Mouse (Mus musculus) kidney, embryonic 16.5 days (tissue): ENCODE data around the gene Sema3g. TPM values are rescaled to one million over a fixed set of nuclear protein-coding genes. Genes with fewer than 3 reads are reported as not detected.

ENCODE experiments used
- ATAC-seq: fragments of 200-750 bp; cut with Nextera tagmentation; 2 replicates; pipeline ENCODE4 v1.8.0; 2017; ENCODE audit warnings: moderate TSS enrichment; ENCODE audit not compliant: low FRiP score, low TSS enrichment
- H3K27ac ChIP-seq: fragments of 300-500 bp; sonication (generic); 2 replicates; pipeline ENCODE4 v1.5.1; 2014; ENCODE audit warnings: low read length
- H3K27me3 ChIP-seq: fragments of 300-500 bp; sonication (generic); 2 replicates; pipeline ENCODE4 v1.6.1; 2014; ENCODE audit warnings: low read length, control low read depth, mixed read lengths; ENCODE audit not compliant: insufficient read depth
- H3K36me3 ChIP-seq: fragments of 300-500 bp; sonication (generic); 2 replicates; pipeline ENCODE4 v1.6.1; 2014; ENCODE audit warnings: low read length, control low read depth, mixed read lengths; ENCODE audit not compliant: insufficient read depth
- H3K4me1 ChIP-seq: fragments of 300-500 bp; sonication (generic); 2 replicates; pipeline ENCODE4 v1.6.1; 2014; ENCODE audit warnings: low read length, control low read depth, mixed read lengths; ENCODE audit not compliant: insufficient read depth
- H3K4me2 ChIP-seq: fragments of 300-500 bp; sonication (generic); replicated peaks from 2 replicates; pipeline ENCODE4 v1.6.1; 2014; ENCODE audit warnings: low read depth, low read length
- H3K4me3 ChIP-seq: fragments of 300-500 bp; sonication (generic); 2 replicates; pipeline ENCODE4 v1.5.1; 2014; ENCODE audit warnings: mild to moderate bottlenecking, low read length
- H3K9ac ChIP-seq: fragments of 300-500 bp; sonication (generic); replicated peaks from 2 replicates; pipeline ENCODE4 v1.6.1; 2014; ENCODE audit warnings: low read length
- H3K9me3 ChIP-seq: fragments of 300-500 bp; sonication (generic); 2 replicates; pipeline ENCODE4 v1.6.1; 2016; ENCODE audit warnings: low read length, control low read depth
- WGBS: fragments of 180-500 bp; shearing (Covaris S2); extraction: QIAGEN DNeasy Blood & Tissue Kit; methylation state at CpG from one replicate; pipeline ENCODE4 v1.1.7; 2014; 5-methylcytosine and 5-hydroxymethylcytosine counted together
- polyA plus RNA-seq: library from polyadenylated mRNA; unstranded; fragments of >200 nt; fragmentation: Nextera tagmentation; extraction: Ambion mirVana; gene quantifications from 2 replicates; pipeline ENCODE4 v1.2.1, GENCODE M21; 2015

The Sema3g gene
- polyA plus RNA-seq, 1 experiment from 2014 or later: 5.4 TPM

DNA sequence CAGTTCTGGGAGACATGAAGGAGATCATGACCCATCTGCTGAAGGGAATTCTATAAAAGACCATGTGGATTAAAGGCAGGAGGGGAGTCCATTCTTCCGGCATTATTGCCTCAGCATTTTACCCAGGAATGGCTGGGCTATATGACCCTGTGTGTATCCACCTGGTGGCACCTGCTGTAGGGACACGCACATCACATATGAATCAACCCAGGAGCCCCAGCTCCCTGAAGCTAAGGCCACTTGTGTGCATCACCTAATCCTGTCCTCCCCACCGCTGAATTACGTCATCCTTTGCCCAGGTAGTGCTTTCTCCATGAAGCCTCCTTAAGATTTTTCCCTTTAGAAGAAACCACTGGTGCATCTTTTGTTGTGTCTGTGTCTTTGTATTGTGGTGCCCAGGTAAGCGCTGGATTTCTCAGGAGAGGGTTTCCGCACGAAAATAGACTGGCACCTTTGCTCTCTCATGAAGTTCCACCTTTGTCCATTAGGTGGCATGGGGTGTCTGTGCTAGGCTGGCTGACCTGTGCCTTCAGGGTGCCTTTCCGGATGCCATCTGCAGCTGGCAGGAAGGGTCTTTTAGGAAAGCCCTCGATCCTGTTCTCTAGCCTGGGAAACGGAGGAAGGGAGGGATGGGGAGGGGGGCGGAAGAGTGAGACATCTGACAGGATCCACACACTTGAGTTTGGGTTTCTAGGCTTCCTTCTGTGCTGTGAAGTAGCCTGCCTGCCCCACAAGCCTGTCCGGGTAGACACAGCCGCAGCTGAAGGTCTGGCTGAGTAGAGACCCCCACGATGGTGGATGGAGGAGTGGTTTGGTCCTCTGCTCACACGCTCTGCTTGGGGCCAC lies 2.3 kb upstream of the Sema3g start:
- Histone ChIP-seq H3K9ac (peak overlapping the region; percentile 37; the same call in 1 of the 2 replicates), H3K9me3 (no peaks in the 10 kb centered on the region), H3K27me3 (no peaks in the 10 kb centered on the region), H3K4me1 (peaks cover 11% of the 10 kb centered on the region; the same call in 1 of the 2 replicates), H3K4me2 (no peak overlapping the region; the same call in 1 of the 2 replicates), H3K4me3 (no peak overlapping the region), H3K36me3 (no peaks in the 10 kb centered on the region), H3K27ac (no peak overlapping the region)
- ATAC-seq: peak; percentile 50; the same call in 1 of the 2 replicates
- 30% methylated on average over 15 of the region's 15 CpGs for WGBS

DNA sequence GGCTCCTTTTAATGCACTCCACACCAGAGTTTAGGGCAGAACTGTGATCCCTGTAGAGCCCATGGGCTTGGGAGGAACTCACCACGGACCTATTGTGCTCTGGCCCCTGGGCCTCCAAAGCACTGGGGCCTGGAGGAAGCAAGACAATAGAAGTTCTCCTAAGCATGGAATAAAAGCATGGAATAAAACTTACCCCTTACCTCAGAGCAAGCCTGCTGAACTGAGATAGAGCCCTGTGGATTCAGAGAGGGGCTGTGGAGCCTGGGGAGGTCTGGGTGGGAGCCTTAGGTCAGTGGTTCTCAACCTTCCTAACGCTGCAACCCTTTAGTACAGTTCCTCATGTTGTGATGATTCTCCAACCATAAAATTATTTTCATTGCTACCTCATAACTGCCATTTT lies 814 bp upstream of the Sema3g start, which contains the start of gene Nisch:
Gene Nisch (minus strand): TSS at position 101 of the 400 bp plus-strand sequence.
- ATAC-seq: no peak
- Histone ChIP-seq H3K4me2 (peak within 1 kb of the TSS; percentile 40), H3K27me3 (no peaks in the 10 kb centered on the region), H3K9me3 (no peaks in the 10 kb centered on the region), H3K27ac (0 out of 2 replicates have a peak within 1 kb of the TSS, but pooled peaks have one; percentile 38), H3K4me1 (peaks cover 11% of the 10 kb centered on the region; the same call in 1 of the 2 replicates), H3K4me3 (peak within 1 kb of the TSS; percentile 29), H3K9ac (peak within 1 kb of the TSS; percentile 56), H3K36me3 (no peaks in the 10 kb centered on the region)
- 67% methylated on average over 2 of the region's 2 CpGs for WGBS

DNA sequence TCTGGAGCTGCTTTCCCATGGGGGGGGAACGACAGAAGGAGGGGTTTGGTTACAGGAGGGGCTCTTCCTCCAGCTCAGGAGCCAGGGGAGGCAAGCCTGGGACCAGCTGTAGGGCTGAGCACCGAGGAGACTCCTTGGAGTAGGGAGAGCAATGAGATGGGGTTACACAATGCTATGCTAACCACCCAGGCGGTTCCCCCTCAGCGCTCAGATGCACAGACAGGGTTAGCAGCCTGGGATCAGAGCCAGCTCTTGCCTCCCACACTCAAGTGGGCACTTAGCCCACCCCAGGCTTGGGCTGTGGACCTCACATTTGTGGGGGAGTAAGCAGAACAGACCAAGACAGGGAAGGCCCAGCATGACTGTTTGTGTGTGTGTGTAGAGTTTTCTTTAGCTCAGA lies 9.3 kb downstream of the Sema3g start:
- Histone ChIP-seq H3K4me3 (no peak overlapping the region), H3K36me3 (no peaks in the 10 kb centered on the region), H3K4me1 (peaks cover 62% of the 10 kb centered on the region), H3K27me3 (no peaks in the 10 kb centered on the region), H3K4me2 (no peak overlapping the region), H3K9ac (no peak overlapping the region), H3K27ac (peak overlapping the region; percentile 80), H3K9me3 (no peaks in the 10 kb centered on the region)
- WGBS: 27% methylated on average over 4 of the region's 4 CpGs
- peak; percentile 95 for ATAC-seq

DNA sequence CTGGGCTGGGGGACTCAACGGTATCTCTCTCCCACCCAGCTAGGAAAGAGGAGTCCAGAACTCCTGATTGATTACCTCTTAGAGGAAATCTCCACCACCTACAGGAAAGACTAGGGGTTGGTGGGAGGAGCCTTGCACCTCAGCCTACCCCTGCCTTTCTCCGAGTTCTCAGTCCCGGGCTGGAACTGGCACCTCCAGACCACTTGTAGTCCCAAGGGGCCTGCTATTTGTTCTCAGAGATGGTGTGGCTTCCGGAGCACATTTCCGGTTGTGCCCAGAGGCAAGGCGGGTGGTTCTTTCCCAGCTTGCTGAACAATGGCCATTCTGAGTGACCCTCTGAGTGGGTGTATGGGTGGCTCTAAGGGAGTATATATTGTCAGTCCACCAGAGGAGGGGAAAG lies 10.6 kb downstream of the Sema3g start:
- Histone ChIP-seq H3K9ac (no peak overlapping the region), H3K27ac (peak overlapping the region; percentile 80), H3K36me3 (no peaks in the 10 kb centered on the region), H3K4me2 (no peak overlapping the region), H3K4me3 (no peak overlapping the region), H3K9me3 (no peaks in the 10 kb centered on the region), H3K27me3 (no peaks in the 10 kb centered on the region), H3K4me1 (peaks cover 64% of the 10 kb centered on the region)
- 55% methylated on average over 6 of the region's 6 CpGs for WGBS
- ATAC-seq: no peak

DNA sequence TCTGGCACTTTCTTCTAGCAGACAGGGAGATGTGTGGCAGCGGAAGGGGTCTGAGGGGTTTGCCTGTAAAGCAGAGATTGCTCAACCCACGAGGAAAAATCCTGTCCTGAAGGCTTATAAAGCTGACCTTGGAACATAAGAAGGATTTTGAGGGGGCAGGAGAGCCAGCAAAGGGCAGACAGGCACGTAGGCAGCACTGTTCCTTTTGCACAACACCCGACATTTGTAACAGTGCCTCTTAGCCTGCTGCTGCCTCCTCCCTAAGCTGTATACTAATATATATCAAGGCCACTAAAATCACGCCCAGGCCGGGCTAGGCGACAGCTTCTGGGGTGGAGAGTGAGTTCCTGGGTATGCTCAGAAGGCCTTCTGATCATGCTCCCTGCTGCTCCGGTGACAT lies 12.8 kb downstream of the Sema3g start:
- no peak for ATAC-seq
- Histone ChIP-seq H3K9ac (0 out of 2 replicates have a peak overlapping the region, but pooled peaks have one; percentile 18), H3K36me3 (no peaks in the 10 kb centered on the region), H3K4me2 (no peak overlapping the region), H3K9me3 (no peaks in the 10 kb centered on the region), H3K27me3 (no peaks in the 10 kb centered on the region), H3K4me1 (peaks cover 64% of the 10 kb centered on the region), H3K4me3 (no peak overlapping the region), H3K27ac (peak overlapping the region; percentile 54; the same call in 1 of the 2 replicates)
- 51% methylated on average over 8 of the region's 8 CpGs for WGBS

DNA sequence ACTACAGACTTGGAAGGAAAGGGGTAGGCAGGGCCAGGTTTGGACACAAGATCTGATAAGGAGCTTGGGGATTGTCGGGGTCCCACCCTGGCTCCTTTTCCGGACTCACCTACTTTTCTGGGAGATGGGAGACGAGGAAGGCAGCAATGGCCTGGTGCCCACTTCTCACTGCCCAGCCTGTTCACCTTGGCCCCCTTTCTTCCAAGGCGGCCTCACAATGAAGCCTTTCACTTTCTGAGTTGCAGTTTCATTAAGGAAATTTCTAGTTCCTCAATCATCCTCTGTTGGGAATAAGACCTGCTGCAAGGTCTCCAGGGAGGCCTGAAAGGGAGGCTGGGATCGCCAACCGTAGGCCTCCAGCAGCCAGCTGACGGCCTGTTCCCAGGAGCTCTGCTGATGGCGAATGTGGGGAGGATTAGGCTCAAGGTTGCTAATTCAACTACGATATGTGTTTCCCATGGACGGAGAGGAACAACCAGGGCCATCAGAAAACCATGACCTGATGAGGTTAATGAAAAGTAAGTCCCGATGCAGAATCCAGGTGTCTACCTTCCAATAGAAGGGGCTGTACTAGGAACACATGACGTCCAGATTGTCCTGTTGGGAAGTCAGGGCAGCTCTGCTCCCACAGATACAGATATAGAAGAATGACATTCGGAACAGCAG lies 14.9 kb downstream of the Sema3g start:
- Histone ChIP-seq H3K9ac (peak overlapping the region; percentile 39; the same call in 1 of the 2 replicates), H3K27ac (peak overlapping the region; percentile 70), H3K4me1 (peaks cover 49% of the 10 kb centered on the region)

DNA sequence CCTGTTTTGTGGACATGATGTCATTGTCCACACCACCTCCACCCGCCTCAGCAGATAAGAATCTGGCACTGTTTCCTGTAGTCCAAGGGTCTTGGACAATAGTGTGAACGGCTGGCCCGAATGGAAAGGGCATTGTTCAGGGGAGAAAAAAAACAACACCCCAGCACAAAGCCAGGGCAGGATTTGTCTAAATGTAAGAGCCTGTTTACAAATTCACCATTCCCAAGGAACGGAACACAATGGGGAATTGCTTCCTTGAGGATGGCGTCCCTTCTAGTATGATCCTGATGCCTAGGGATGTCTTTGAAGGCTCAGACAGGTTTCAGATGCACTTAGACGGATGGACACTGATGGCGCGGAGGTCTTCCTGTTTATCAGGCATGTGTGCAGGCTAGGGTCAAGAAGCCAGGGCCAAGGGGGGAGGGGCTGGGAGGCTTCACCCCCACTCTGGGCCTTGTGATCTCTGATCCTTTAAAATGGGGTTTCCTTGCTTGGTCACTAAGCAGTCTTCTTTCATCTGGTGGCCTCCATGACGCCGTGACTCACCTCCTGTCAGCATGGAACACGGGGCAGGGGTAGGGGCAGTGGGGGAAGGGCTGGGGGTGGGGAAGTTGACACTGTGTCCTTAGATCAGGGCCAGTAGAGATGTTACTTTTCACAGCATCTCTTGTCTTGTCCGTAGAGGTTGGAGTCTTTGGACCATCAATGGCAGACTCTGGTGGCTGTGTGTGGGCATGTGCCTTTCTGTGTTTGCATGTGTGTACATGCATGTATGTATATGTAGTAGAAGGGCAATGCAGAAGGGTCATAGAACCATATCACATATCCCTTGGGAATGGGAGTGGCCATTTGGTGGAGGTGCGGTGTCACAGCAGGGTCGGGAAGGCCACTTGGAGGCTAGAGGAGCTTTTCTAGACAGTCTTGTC lies 15.7 kb downstream of the Sema3g start:
- peak overlapping the region; percentile 76 for H3K27ac ChIP-seq
- H3K4me2 ChIP-seq: no peak overlapping the region
- peaks cover 44% of the 10 kb centered on the region for H3K4me1 ChIP-seq
- no peaks in the 10 kb centered on the region for H3K9me3 ChIP-seq
- H3K27me3 ChIP-seq: no peaks in the 10 kb centered on the region
- H3K9ac ChIP-seq: no peak overlapping the region
- no peak overlapping the region for H3K4me3 ChIP-seq
- no peaks in the 10 kb centered on the region for H3K36me3 ChIP-seq
- 68% methylated on average over 14 of the region's 14 CpGs for WGBS
- peak; percentile 35; the same call in 1 of the 2 replicates for ATAC-seq

More for the DNA sequence above, 14.9 kb downstream of the Sema3g start:
- no peaks in the 10 kb centered on the region for H3K9me3 ChIP-seq
- no peak overlapping the region for H3K4me2 ChIP-seq
- no peaks in the 10 kb centered on the region for H3K27me3 ChIP-seq
- no peak overlapping the region for H3K4me3 ChIP-seq
- H3K36me3 ChIP-seq: no peaks in the 10 kb centered on the region
- 80% methylated on average over 13 of the region's 13 CpGs for WGBS
- no peak for ATAC-seq

DNA sequence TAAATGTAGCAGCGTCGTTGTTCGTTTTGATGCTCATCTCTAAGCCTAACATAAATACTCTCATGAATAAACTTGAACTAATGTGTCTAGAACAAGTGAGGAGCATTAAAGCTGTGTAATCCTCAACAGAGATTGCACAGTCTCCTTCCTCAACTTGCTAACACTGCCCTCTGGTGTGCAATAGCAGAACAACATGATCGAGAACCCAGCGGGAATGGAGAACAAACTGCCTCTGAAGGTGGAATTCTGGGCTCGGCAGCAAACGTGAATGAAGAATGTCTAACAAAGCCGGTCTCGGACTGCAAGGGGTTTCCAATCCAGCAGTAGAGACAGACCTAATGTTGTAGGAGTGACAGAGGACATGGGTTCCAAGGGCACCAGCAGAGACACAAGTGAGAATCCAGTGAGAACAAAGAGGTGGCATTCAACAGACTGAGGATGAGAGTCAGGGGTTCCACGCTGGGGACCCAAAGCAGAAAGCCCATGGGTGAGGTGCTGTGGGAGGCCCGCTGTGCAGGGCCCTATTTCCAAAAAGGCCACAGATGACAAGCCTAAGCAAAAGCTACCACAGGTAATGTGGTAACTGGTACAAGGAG lies 16.4 kb downstream of the Sema3g start:
- peak overlapping the region; percentile 76 for H3K27ac ChIP-seq

More for the DNA sequence above, 16.4 kb downstream of the Sema3g start:
- Histone ChIP-seq H3K9me3 (no peaks in the 10 kb centered on the region), H3K4me1 (peaks cover 37% of the 10 kb centered on the region), H3K4me2 (no peak overlapping the region), H3K9ac (no peak overlapping the region; the same call in 1 of the 2 replicates), H3K27me3 (no peaks in the 10 kb centered on the region), H3K36me3 (no peaks in the 10 kb centered on the region), H3K4me3 (no peak overlapping the region)
- ATAC-seq: peak; percentile 47; the same call in 1 of the 2 replicates
- 16% methylated on average over 11 of the region's 11 CpGs for WGBS
